Mouse (Mus musculus) liver, embryonic 16.5 days (tissue): ENCODE measurements around the gene Hoxa2. TPM values are rescaled to one million over a fixed set of nuclear protein-coding genes. Genes with fewer than 3 reads are reported as not detected.
A peak's percentile ranks its signal among the peaks of the same experiment; 100 is the strongest.

ENCODE experiments used
- ATAC-seq: fragments of 200-750 bp; cut with Nextera tagmentation; 2 replicates; pipeline ENCODE4 v1.8.0; 2017; ENCODE audit warnings: low read depth, mild to moderate bottlenecking, moderate number of reproducible peaks, moderate library complexity
- H3K27ac ChIP-seq: fragments of 300-500 bp; sonication (generic); 2 replicates; pipeline ENCODE4 v1.5.1; 2014; ENCODE audit warnings: mild to moderate bottlenecking, low read length
- H3K27me3 ChIP-seq: fragments of 300-500 bp; sonication (generic); 2 replicates; pipeline ENCODE4 v1.6.1; 2014; ENCODE audit warnings: low read depth, low read length, mixed read lengths; ENCODE audit not compliant: control insufficient read depth, insufficient read depth
- H3K36me3 ChIP-seq: fragments of 300-500 bp; sonication (generic); 2 replicates; pipeline ENCODE4 v1.6.1; 2014; ENCODE audit warnings: mild to moderate bottlenecking; ENCODE audit not compliant: control insufficient read depth, insufficient read depth
- H3K4me1 ChIP-seq: fragments of 300-500 bp; sonication (generic); 2 replicates; pipeline ENCODE4 v1.6.1; 2014; ENCODE audit warnings: low read depth, low read length, mixed read lengths; ENCODE audit not compliant: control insufficient read depth
- H3K4me2 ChIP-seq: fragments of 300-500 bp; sonication (generic); 2 replicates; pipeline ENCODE4 v1.6.1; 2014; ENCODE audit warnings: low read depth, low read length, mixed read lengths
- H3K4me3 ChIP-seq: fragments of 300-500 bp; sonication (generic); 2 replicates; pipeline ENCODE4 v1.5.1; 2014; ENCODE audit warnings: low read depth, mild to moderate bottlenecking, low read length
- H3K9ac ChIP-seq: fragments of 300-500 bp; sonication (generic); 2 replicates; pipeline ENCODE4 v1.6.1; 2014; ENCODE audit warnings: low read depth, low read length
- H3K9me3 ChIP-seq: fragments of 300-500 bp; sonication (generic); replicated peaks from 2 replicates; pipeline ENCODE4 v1.6.1; 2016; ENCODE audit warnings: low read length; ENCODE audit not compliant: control insufficient read depth
- WGBS: fragments of 180-500 bp; shearing (Covaris S2); extraction: QIAGEN DNeasy Blood & Tissue Kit; methylation state at CpG from one replicate; pipeline ENCODE4 v1.1.7; 2014; ENCODE audit not compliant: insufficient replicate concordance; 5-methylcytosine and 5-hydroxymethylcytosine counted together
- polyA plus RNA-seq: library from polyadenylated mRNA; unstranded; fragments of >200 nt; fragmentation: Nextera tagmentation; extraction: Ambion mirVana; gene quantifications from 2 replicates; pipeline ENCODE4 v1.2.1, GENCODE M21; 2015

The Hoxa2 gene
- polyA plus RNA-seq, 1 experiment from 2014 or later, result 0.44 TPM

DNA sequence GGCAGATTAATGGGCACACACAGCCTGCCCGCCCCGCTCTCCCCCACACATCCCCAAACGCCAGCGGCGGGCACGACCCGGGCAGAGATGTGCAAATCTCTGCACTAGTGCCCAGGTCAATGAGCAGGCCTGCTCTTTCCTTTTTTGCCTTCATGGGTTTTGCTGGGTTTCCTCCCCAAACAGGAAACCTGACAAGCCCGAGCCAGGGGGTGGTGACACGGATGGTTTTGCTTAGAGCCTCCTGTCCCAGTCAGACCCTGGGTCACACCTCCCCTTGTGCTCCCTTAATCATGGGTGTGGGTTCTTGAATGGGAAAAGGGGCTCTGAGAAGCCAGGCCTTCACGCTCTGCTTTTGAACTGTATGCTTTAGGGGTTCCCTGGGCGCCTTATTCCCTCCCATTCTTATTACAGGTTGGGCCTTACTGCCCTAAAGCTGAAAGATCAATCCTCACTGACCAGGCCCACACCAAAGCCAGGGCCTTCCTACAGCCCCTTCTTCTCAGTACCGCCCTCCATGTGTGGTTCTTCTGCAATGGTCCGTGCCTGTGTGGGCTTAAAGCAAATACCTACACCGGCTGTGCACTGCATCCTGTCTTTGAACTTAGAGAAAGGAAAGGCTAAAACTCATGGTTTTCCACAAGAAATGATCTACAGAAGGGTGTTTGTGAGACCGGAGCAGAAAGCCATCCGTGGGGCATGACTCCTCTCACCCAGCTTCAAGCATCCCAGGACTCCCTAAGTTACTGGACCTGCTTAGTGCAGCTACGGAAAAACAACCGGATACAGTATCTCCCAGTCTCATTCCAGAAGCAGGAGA is 44.4 kb upstream of the Hoxa2 start:
- WGBS, result 14% methylated on average over 16 of the region's 18 CpGs
- peak overlapping the region; percentile 12; the same call in 1 of the 2 replicates for H3K4me3 ChIP-seq

GRCm38 (mm10) chr6:52208072-52208867 is 43.6 kb upstream of the Hoxa2 start, which contains the start of gene Hoxa6:
TSS of gene Hoxa6 (minus strand) at chr6:52208722.
- H3K27me3 ChIP-seq, result peaks cover 98% of the 10 kb centered on the region
- H3K9ac ChIP-seq, result no peak within 1 kb of the TSS
- no peaks in the 10 kb centered on the region for H3K9me3 ChIP-seq
- ATAC-seq, result no peak
- H3K4me2 ChIP-seq, result peak within 1 kb of the TSS; percentile 27
- no peaks in the 10 kb centered on the region for H3K36me3 ChIP-seq
- peak within 1 kb of the TSS; percentile 12; the same call in 1 of the 2 replicates for H3K4me3 ChIP-seq
- no peaks in the 10 kb centered on the region; the same call in none of the 2 replicates for H3K4me1 ChIP-seq
- 5% methylated on average over 47 of the region's 47 CpGs for WGBS
- H3K27ac ChIP-seq, result no peak within 1 kb of the TSS

More for the DNA sequence above, 44.4 kb upstream of the Hoxa2 start:
- ATAC-seq, result no peak
- Histone ChIP-seq H3K4me2 (peak overlapping the region; percentile 27), H3K4me1 (no peaks in the 10 kb centered on the region; the same call in none of the 2 replicates), H3K27me3 (peaks cover 97% of the 10 kb centered on the region), H3K27ac (no peak overlapping the region), H3K36me3 (no peaks in the 10 kb centered on the region), H3K9ac (no peak overlapping the region), H3K9me3 (no peaks in the 10 kb centered on the region)

- no peak overlapping the region for H3K27ac ChIP-seq
Measured at GRCm38 (mm10) chr6:52207684-52207976, 43.0 kb upstream of the Hoxa2 start.

DNA sequence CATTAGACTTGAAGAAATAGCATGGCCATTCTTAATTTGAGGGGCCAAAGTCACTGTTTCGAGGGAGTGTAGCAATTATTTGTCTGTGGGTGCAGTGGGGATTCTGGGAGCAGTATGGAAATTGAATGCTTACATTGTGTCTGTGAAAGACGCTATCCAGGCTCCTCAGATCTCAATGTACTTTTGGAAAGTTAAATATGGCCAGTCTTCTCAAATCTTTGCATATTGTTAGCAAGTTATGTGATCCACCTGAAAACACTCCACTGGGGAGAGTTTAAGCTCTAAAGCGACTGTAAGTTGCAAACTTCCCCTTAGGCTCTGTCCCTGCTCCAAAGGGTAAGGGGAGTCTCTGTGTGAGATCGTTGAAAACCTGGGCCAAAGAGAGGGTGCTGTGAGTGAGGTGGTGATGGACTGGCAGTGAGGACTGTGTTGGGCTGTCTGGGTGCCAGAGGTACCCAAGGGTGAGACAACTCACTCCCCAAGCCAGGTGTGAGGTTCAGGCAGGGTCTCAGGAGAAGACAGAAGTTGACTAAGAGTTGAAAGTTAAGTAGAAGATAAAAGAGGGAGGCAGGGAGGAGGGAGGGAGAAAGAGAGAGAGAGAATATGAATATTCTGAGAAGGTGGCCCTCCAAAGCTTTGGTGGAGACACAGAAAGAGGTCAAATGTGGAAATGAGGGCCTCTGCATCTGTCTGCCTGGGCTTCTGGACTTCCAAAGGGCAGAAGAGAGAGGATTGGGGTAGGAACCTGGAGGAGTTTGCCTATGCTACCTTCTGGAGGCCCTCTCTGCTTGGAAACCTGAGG is 42.5 kb upstream of the Hoxa2 start:
- peaks cover 97% of the 10 kb centered on the region for H3K27me3 ChIP-seq
- H3K9ac ChIP-seq, result no peak overlapping the region
- H3K4me1 ChIP-seq, result no peaks in the 10 kb centered on the region; the same call in 1 of the 2 replicates
- H3K4me2 ChIP-seq, result no peak overlapping the region
- no peak overlapping the region for H3K4me3 ChIP-seq
- WGBS, result 30% methylated on average over 4 of the region's 4 CpGs
- no peak for ATAC-seq
- H3K36me3 ChIP-seq, result no peaks in the 10 kb centered on the region
- H3K27ac ChIP-seq, result no peak overlapping the region
- no peaks in the 10 kb centered on the region for H3K9me3 ChIP-seq

More at GRCm38 (mm10) chr6:52207684-52207976, 43.0 kb upstream of the Hoxa2 start:
- Histone ChIP-seq H3K36me3 (no peaks in the 10 kb centered on the region), H3K9ac (no peak overlapping the region), H3K4me3 (no peak overlapping the region), H3K9me3 (no peaks in the 10 kb centered on the region), H3K4me2 (no peak overlapping the region), H3K4me1 (no peaks in the 10 kb centered on the region; the same call in 1 of the 2 replicates), H3K27me3 (peaks cover 98% of the 10 kb centered on the region)
- ATAC-seq, result no peak

DNA sequence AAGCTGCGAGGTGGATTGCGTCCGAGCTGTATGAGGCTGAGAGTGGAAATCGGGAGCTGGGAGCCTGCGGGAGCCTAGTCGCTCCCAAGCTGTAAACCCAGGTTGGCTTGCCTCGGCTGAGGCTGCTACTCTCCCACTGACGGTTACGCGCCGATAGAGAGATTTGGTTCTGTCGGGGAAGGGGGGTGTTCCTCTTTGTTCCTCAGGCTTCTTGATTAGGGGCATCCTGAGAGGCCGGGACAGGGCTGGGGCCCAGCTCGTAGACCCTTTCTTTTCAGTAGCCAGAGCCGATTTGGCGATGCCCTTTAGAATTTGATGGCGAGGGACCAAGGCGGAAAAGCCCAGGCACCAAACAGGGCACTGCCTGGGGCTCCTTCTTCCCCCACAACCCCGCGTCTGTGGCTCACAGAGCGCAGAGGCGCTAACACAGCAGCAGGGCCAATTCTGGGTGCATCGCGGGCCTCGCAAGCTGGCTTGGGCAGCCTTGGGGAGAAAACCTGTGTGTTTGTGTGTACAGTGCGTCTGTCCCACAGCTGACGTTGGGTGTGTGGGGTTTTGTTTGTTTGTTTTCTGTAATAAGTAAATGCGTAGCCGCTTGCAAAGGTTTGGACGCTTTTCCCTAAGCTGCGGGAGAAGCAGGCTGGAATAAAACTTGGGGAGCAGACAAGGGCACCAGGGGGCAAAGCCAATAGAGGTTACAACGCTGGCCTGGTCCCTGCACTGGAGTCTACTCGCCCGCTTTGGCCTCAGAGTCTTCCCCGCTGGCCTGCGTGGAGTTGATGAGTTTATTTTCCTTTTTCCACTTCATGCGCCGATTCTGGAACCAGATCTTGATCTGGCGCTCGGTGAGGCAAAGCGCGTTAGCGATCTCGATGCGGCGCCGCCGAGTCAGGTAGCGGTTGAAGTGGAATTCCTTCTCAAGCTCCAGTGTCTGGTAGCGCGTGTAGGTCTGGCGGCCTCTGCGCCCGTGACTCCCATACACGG is 41.3 kb upstream of the Hoxa2 start:
- Histone ChIP-seq H3K4me2 (no peak overlapping the region), H3K9me3 (no peaks in the 10 kb centered on the region), H3K36me3 (no peaks in the 10 kb centered on the region), H3K9ac (no peak overlapping the region), H3K4me3 (no peak overlapping the region), H3K27me3 (peaks cover 96% of the 10 kb centered on the region), H3K27ac (no peak overlapping the region), H3K4me1 (no peaks in the 10 kb centered on the region)
- 33% methylated on average over 54 of the region's 55 CpGs for WGBS
- ATAC-seq, result no peak

DNA sequence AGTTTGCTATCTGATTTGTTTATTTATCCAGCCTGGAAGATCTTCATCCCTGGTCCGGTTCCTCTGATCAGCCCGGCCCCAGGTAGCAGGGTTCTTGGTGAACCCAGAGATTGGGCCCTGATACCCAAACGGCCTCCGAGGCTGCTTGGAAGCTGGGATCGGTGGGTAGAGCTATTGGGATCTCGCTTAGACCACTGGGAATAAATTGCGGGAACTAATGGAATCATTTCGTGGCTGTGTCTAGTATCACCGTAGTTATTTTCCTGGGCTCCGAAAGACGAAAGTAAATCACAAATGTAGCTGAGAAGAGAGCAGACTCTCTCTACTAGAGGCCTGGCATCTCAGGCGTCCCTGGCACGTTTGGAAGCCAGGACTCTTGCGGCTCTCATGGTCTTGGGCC is 40.6 kb upstream of the Hoxa2 start:
- H3K36me3 ChIP-seq, result no peaks in the 10 kb centered on the region
- H3K4me1 ChIP-seq, result no peaks in the 10 kb centered on the region
- H3K4me3 ChIP-seq, result no peak overlapping the region
- no peak overlapping the region for H3K9ac ChIP-seq
- no peaks in the 10 kb centered on the region for H3K9me3 ChIP-seq
- 36% methylated on average over 14 of the region's 14 CpGs for WGBS
- H3K4me2 ChIP-seq, result no peak overlapping the region
- H3K27ac ChIP-seq, result no peak overlapping the region
- H3K27me3 ChIP-seq, result peaks cover 96% of the 10 kb centered on the region
- ATAC-seq, result no peak

- Histone ChIP-seq H3K9me3 (no peaks in the 10 kb centered on the region), H3K36me3 (no peaks in the 10 kb centered on the region), H3K9ac (0 out of 2 replicates have a peak within 1 kb of the TSS, but pooled peaks have one; percentile 24), H3K4me2 (peak within 1 kb of the TSS; percentile 34), H3K27ac (no peak within 1 kb of the TSS), H3K4me1 (no peaks in the 10 kb centered on the region), H3K4me3 (peak within 1 kb of the TSS; percentile 48), H3K27me3 (peaks cover 95% of the 10 kb centered on the region)
- under 1% methylated on average over 65 of the region's 65 CpGs for WGBS
- ATAC-seq, result peak; percentile 62
Measured at GRCm38 (mm10) chr6:52204050-52204752, 39.6 kb upstream of the Hoxa2 start, which contains the start of gene Hoxa5. TSS of gene Hoxa5 (minus strand) at chr6:52204587.
